ENCODE assay signal across 18 mouse cellular contexts in the genomic region with DNA sequence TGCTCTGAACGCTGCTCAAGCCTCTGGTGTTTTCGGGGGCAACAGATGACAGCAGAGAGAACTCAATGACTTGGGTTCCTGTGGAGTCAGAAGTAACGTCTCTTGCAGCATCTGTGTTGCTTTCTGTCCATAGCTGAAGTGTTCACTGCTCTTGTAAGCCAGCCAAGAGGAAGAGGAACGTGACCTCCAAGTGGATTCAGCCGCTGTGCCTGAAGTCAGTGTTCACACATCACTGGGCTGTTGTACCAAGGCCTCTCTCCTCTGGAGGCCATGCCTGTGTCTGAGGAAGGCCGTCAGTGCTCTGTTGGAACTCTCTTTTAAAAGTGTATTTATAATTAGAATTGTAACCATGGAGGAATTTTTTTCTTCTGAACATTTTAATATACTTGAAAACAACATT. TPM values are rescaled to one million over a fixed set of nuclear protein-coding genes. Genes with fewer than 3 reads are reported as not detected.
DNase-seq lines count a peak whose midpoint lies in the region; ATAC-seq lines count a peak whose summit lies in the region.
"Had no signal": no experiment of that assay in that cellular context is flagged by ENCODE, and none has a peak within 500 bp of the region (broad histone marks: within the 10 kb centered on the region; RNA-seq: fewer than 3 reads in every experiment).

No protein-coding gene starts in this region.

- DNase-seq in kidney, adult 9 months = peak; percentile 54
- DNase-seq in 416B (ENCODE audit: low read depth) = peak; percentile 44
- DNase-seq in adrenal gland, adult 8-10 months = peak; percentile 69
- DNase-seq in kidney, postnatal 10 days = peak; percentile 51
- no peak for DNase-seq in embryo, embryonic 9.5 days (ENCODE audit: extremely low spot score)
- no peak for DNase-seq in left cerebral cortex, adult 11 months (ENCODE audit: low spot score)
- DNase-seq: cerebellum, postnatal 14 days; forebrain, postnatal 0 days; midbrain, embryonic 14.5 days; retina, postnatal 1 day had no signal

- H3K4me2 ChIP-seq in kidney, embryonic 16.5 days (replicated peaks; ENCODE audit: low read depth, low read length) = no peak overlapping the region
- H3K4me2 ChIP-seq: limb, embryonic 15.5 days; liver, embryonic 15.5 days had no signal

- ATAC-seq in kidney, embryonic 16.5 days (ENCODE audit: low FRiP score, low TSS enrichment) = no peak
- ATAC-seq: forebrain, postnatal 0 days; inflammation-experienced regulatory T-cells, adult 6 months; Patski had no signal

- H3K4me1 ChIP-seq in kidney, embryonic 16.5 days (ENCODE audit: insufficient read depth, low read length) = no peaks in the 10 kb centered on the region
- H3K4me1 ChIP-seq: heart, embryonic 10.5 days; limb, embryonic 15.5 days; liver, embryonic 15.5 days had no signal

- no peaks in the 10 kb centered on the region for H3K27me3 ChIP-seq in kidney, embryonic 16.5 days (ENCODE audit: insufficient read depth, low read length)
- H3K27me3 ChIP-seq: limb, embryonic 15.5 days; liver, embryonic 15.5 days; megakaryocyte, embryonic 14.5 days; Patski had no signal

- 62% methylated on average over 6 of the region's 6 CpGs for WGBS in kidney, embryonic 16.5 days

- no peak overlapping the region for H3K9ac ChIP-seq in kidney, embryonic 16.5 days (replicated peaks; ENCODE audit: low read length)
- H3K9ac ChIP-seq: forebrain, postnatal 0 days; limb, embryonic 15.5 days; liver, embryonic 15.5 days had no signal

- no peaks in the 10 kb centered on the region for H3K9me3 ChIP-seq in kidney, embryonic 16.5 days (ENCODE audit: low read length)
- H3K9me3 ChIP-seq: heart, embryonic 10.5 days; limb, embryonic 15.5 days; liver, embryonic 15.5 days; megakaryocyte, embryonic 14.5 days had no signal

- H3K4me3 ChIP-seq in kidney, embryonic 16.5 days (ENCODE audit: low read length) = no peak overlapping the region
- H3K4me3 ChIP-seq: heart, embryonic 10.5 days; limb, embryonic 15.5 days; liver, embryonic 15.5 days; megakaryocyte, embryonic 14.5 days; myocyte had no signal

- H3K27ac ChIP-seq in kidney, embryonic 16.5 days (ENCODE audit: low read length) = no peak overlapping the region
- H3K27ac ChIP-seq: heart, embryonic 10.5 days; limb, embryonic 15.5 days; liver, embryonic 15.5 days had no signal

- peaks cover 42% of the 10 kb centered on the region for H3K36me3 ChIP-seq in kidney, embryonic 16.5 days (ENCODE audit: insufficient read depth, low read length)

RNA-seq across cellular contexts. Expression of a gene that starts 9.2 kb away (rescaled TPM):
- 86.4 and 90.6 TPM in 2 replicates for polyA plus RNA-seq in kidney, embryonic 16.5 days (2015; fragmentation: Nextera tagmentation; extraction: Ambion mirVana)
- total RNA-seq in adrenal gland, adult 8-10 months (2022) = 10 to 100 TPM; 40.6 to 55.9 (median 48.8) TPM

RNA-seq across cellular contexts. Expression of a gene that starts 57.2 kb away (rescaled TPM):
- polyA plus RNA-seq in kidney, embryonic 16.5 days (2015; fragmentation: Nextera tagmentation; extraction: Ambion mirVana) = 15.3 and 15.8 TPM in 2 replicates
- 10 to 100 TPM; 34.5 to 41.2 (median 37.7) TPM for total RNA-seq in adrenal gland, adult 8-10 months (2022)

Comparison
In these comparisons a context has a peak if more than half of its experiments do, and no peak if none do; other contexts are left out.
1. DNase-seq: peak in kidney, adult 9 months (single experiment), 416B (single experiment), adrenal gland, adult 8-10 months (single experiment) and kidney, postnatal 10 days (single experiment); none in embryo, embryonic 9.5 days (single experiment) and left cerebral cortex, adult 11 months (single experiment).